Mouse (Mus musculus): ENCODE data around the gene Rsph14.

DNA sequence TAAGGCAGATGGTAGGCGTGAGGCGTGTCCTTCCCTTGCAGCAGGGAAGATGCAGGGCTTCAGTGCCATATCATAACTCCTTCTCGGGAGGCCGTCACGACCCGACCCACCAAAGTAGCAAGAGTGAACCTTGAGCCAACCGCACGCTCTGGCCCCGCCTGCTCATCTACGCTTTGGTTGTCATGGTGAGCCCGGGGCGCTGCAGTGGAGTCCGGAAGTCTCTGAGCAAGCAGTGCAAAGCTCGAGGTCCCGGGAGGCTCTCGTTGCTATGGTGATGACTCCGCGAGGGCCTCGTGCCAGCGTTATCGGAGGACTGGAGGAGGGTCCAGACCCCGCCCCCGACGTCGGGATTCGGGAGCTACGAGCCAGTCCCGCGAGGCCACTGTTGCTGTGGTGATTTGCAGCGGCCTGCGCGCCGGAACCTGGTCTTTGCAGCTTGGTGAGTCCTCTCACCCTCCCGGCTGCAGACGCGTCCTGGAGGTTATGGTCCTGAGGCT, 4.5 kb upstream of the Rsph14 start, which contains the start of gene Rab36:
- TF ChIP-seq CHD2 (IDR thresholded peaks at IDR 0.05; ENCODE audit: low read depth, low read length): peak; percentile 72; the same call in 1 of the 2 replicates
- peak; percentile 63; the same call in 1 of the 2 replicates for TF ChIP-seq HCFC1 (IDR thresholded peaks at IDR 0.05; ENCODE audit: borderline replicate concordance, insufficient read depth, low read length)
